21 mouse cellular contexts compared by ENCODE assay signal in genomic region chr13:26061322-26061721, GRCm38 (mm10).
DNase-seq lines count a peak whose midpoint lies in the region; ATAC-seq lines count a peak whose summit lies in the region.
"Had no signal": no experiment of that assay in that cellular context is flagged by ENCODE, and none has a peak within 500 bp of the region (broad histone marks: within the 10 kb centered on the region; RNA-seq: fewer than 3 reads in every experiment).

No protein-coding gene starts in this region.

- H3K9ac ChIP-seq in hindbrain, embryonic 13.5 days: no peak overlapping the region
- H3K9ac ChIP-seq in midbrain, embryonic 16.5 days (ENCODE audit: low read depth, low read length): no peak overlapping the region
- no peak overlapping the region for H3K9ac ChIP-seq in neural tube, embryonic 13.5 days
- H3K9ac ChIP-seq: forebrain, embryonic 15.5 days; heart, embryonic 15.5 days had no signal

- peak overlapping the region; percentile 55; the same call in 1 of the 2 replicates for H3K27ac ChIP-seq in hindbrain, embryonic 13.5 days
- no peak overlapping the region for H3K27ac ChIP-seq in hindbrain, embryonic 10.5 days
- H3K27ac ChIP-seq in midbrain, embryonic 10.5 days (replicated peaks): no peak overlapping the region
- H3K27ac ChIP-seq in midbrain, embryonic 16.5 days (ENCODE audit: low read length): no peak overlapping the region
- peak overlapping the region; percentile 47 for H3K27ac ChIP-seq in neural tube, embryonic 13.5 days (replicated peaks)
- H3K27ac ChIP-seq: forebrain, embryonic 15.5 days; heart, embryonic 15.5 days; macrophage had no signal

- no peaks in the 10 kb centered on the region for H3K9me3 ChIP-seq in hindbrain, embryonic 13.5 days
- no peaks in the 10 kb centered on the region for H3K9me3 ChIP-seq in hindbrain, embryonic 10.5 days
- H3K9me3 ChIP-seq in midbrain, embryonic 10.5 days (replicated peaks): no peaks in the 10 kb centered on the region
- H3K9me3 ChIP-seq in midbrain, embryonic 16.5 days (replicated peaks; ENCODE audit: control insufficient read depth, low read length, poor library complexity, severe bottlenecking): no peaks in the 10 kb centered on the region
- H3K9me3 ChIP-seq in neural tube, embryonic 13.5 days: no peaks in the 10 kb centered on the region
- H3K9me3 ChIP-seq: forebrain, embryonic 15.5 days; heart, embryonic 15.5 days had no signal

- H3K27me3 ChIP-seq in hindbrain, embryonic 13.5 days: no peaks in the 10 kb centered on the region
- H3K27me3 ChIP-seq in hindbrain, embryonic 10.5 days (ENCODE audit: insufficient read depth, poor library complexity, severe bottlenecking): no peaks in the 10 kb centered on the region
- no peaks in the 10 kb centered on the region for H3K27me3 ChIP-seq in midbrain, embryonic 10.5 days (ENCODE audit: low read depth, poor library complexity, severe bottlenecking)
- H3K27me3 ChIP-seq in midbrain, embryonic 16.5 days (ENCODE audit: control insufficient read depth, insufficient read depth, low read depth, low read length): no peaks in the 10 kb centered on the region
- no peaks in the 10 kb centered on the region for H3K27me3 ChIP-seq in neural tube, embryonic 13.5 days
- H3K27me3 ChIP-seq: forebrain, embryonic 15.5 days; heart, embryonic 15.5 days had no signal

- H3K36me3 ChIP-seq in hindbrain, embryonic 13.5 days: no peaks in the 10 kb centered on the region
- H3K36me3 ChIP-seq in hindbrain, embryonic 10.5 days: no peaks in the 10 kb centered on the region
- no peaks in the 10 kb centered on the region for H3K36me3 ChIP-seq in midbrain, embryonic 10.5 days
- no peaks in the 10 kb centered on the region for H3K36me3 ChIP-seq in midbrain, embryonic 16.5 days (ENCODE audit: control insufficient read depth, insufficient read depth, low read length)
- no peaks in the 10 kb centered on the region for H3K36me3 ChIP-seq in neural tube, embryonic 13.5 days
- H3K36me3 ChIP-seq: forebrain, embryonic 15.5 days; heart, embryonic 15.5 days had no signal

- 29% methylated on average over 2 of the region's 2 CpGs for WGBS in hindbrain, embryonic 13.5 days
- 33% methylated on average over 2 of the region's 2 CpGs for WGBS in hindbrain, embryonic 10.5 days
- 27% methylated on average over 2 of the region's 2 CpGs for WGBS in midbrain, embryonic 10.5 days
- WGBS in midbrain, embryonic 16.5 days: 19% methylated on average over 2 of the region's 2 CpGs
- 26% methylated on average over 2 of the region's 2 CpGs for WGBS in neural tube, embryonic 13.5 days

- H3K4me2 ChIP-seq in hindbrain, embryonic 13.5 days: no peak overlapping the region
- H3K4me2 ChIP-seq in midbrain, embryonic 16.5 days (ENCODE audit: low read length): no peak overlapping the region
- H3K4me2 ChIP-seq in neural tube, embryonic 13.5 days: no peak overlapping the region
- H3K4me2 ChIP-seq: forebrain, embryonic 15.5 days; heart, embryonic 15.5 days had no signal

- H3K4me1 ChIP-seq in hindbrain, embryonic 13.5 days (replicated peaks): no peaks in the 10 kb centered on the region
- peaks cover 5% of the 10 kb centered on the region; the same call in 1 of the 2 replicates for H3K4me1 ChIP-seq in hindbrain, embryonic 10.5 days (replicated peaks)
- H3K4me1 ChIP-seq in midbrain, embryonic 10.5 days: peaks cover 16% of the 10 kb centered on the region
- no peaks in the 10 kb centered on the region; the same call in 1 of the 2 replicates for H3K4me1 ChIP-seq in midbrain, embryonic 16.5 days (ENCODE audit: control insufficient read depth, insufficient read depth, low read length)
- H3K4me1 ChIP-seq in neural tube, embryonic 13.5 days (replicated peaks): peaks cover 5% of the 10 kb centered on the region; the same call in 1 of the 2 replicates
- H3K4me1 ChIP-seq: forebrain, embryonic 15.5 days; heart, embryonic 15.5 days had no signal

- ATAC-seq in hindbrain, embryonic 13.5 days (ENCODE audit: low FRiP score): no peak
- no peak for ATAC-seq in midbrain, embryonic 16.5 days
- peak; percentile 50; the same call in 1 of the 2 replicates for ATAC-seq in neural tube, embryonic 13.5 days (ENCODE audit: low read depth)
- ATAC-seq: activated CD4-positive, CD25-positive, alpha-beta regulatory T cell, adult 4 months; forebrain, embryonic 15.5 days had no signal

- peak; percentile 30 for DNase-seq in embryo, embryonic 10 days (ENCODE audit: low spot score)
- no peak for DNase-seq in embryo, embryonic 11 days
- no peak for DNase-seq in hindbrain, embryonic 10.5 days (ENCODE audit: low spot score)
- peak; percentile 18 for DNase-seq in midbrain, embryonic 10.5 days (ENCODE audit: low spot score)
- no peak for DNase-seq in cerebellum, postnatal 14 days
- DNase-seq: adrenal gland, postnatal 10 days; cerebellum, adult 2 months; cerebellum, postnatal 36 days; heart, postnatal 4 days; kidney, postnatal 36 days; layer of hippocampus, postnatal 36 days; retina, postnatal 1 day; right cerebral cortex, postnatal 25 days; spleen, adult 18-20 months had no signal

- H3K4me3 ChIP-seq in hindbrain, embryonic 13.5 days: no peak overlapping the region
- no peak overlapping the region for H3K4me3 ChIP-seq in hindbrain, embryonic 10.5 days
- H3K4me3 ChIP-seq in midbrain, embryonic 10.5 days: no peak overlapping the region
- no peak overlapping the region for H3K4me3 ChIP-seq in midbrain, embryonic 16.5 days (ENCODE audit: low read depth, low read length)
- H3K4me3 ChIP-seq in neural tube, embryonic 13.5 days: no peak overlapping the region
- H3K4me3 ChIP-seq: forebrain, embryonic 15.5 days; heart, embryonic 15.5 days had no signal

Comparison
In these comparisons a context has a peak if more than half of its experiments do, and no peak if none do; other contexts are left out.
1. DNase-seq: peak in embryo, embryonic 10 days (single experiment) and midbrain, embryonic 10.5 days (single experiment); none in embryo, embryonic 11 days (single experiment), hindbrain, embryonic 10.5 days (single experiment) and cerebellum, postnatal 14 days (0 of 2).
2. H3K27ac ChIP-seq: peak in hindbrain, embryonic 13.5 days (single experiment) and neural tube, embryonic 13.5 days (single experiment); none in hindbrain, embryonic 10.5 days (single experiment), midbrain, embryonic 10.5 days (single experiment) and midbrain, embryonic 16.5 days (single experiment).